Mouse (Mus musculus) gastrocnemius, adult 18-20 months (tissue): Measurements from ENCODE around the gene Pltp. TPM values are rescaled to one million over a fixed set of nuclear protein-coding genes. Genes with fewer than 3 reads are reported as not detected.
"Not testable (repeated sequence)": the region's sequence is repeated elsewhere in the genome, so short reads cannot be mapped to it uniquely, and the experiment has no call there.

Source experiments
- DNase-seq: peaks from one replicate; pipeline ENCODE4 v3.0.0; 2021; ENCODE audit warnings: low spot score
- total RNA-seq, 2 experiments: library from RNA; stranded (reverse); gene quantifications; 2 replicates each; pipeline ENCODE4 v1.2.3; 2021

Gene Pltp
- total RNA-seq, 2 experiments from 2014 or later, result 12.5 to 21.8 TPM

- DNase-seq, result no peak
These were observed 1.0 kb downstream of the Pltp start for GRCm38 (mm10) chr2:164856309-164857100.

- not testable (repeated sequence) for DNase-seq
These were observed 1.9 kb downstream of the Pltp start for GRCm38 (mm10) chr2:164855572-164855971.

GRCm38 (mm10) chr2:164850061-164850460 lies 7.5 kb downstream of the Pltp start:
- DNase-seq, result no peak

- no peak for DNase-seq
These were observed 11.7 kb downstream of the Pltp start for GRCm38 (mm10) chr2:164845782-164846181.

GRCm38 (mm10) chr2:164835164-164835563 lies 22.3 kb downstream of the Pltp start:
- no peak for DNase-seq

- peak; percentile 13 for DNase-seq
These were observed 23.0 kb downstream of the Pltp start for GRCm38 (mm10) chr2:164834531-164834930.

GRCm38 (mm10) chr2:164833314-164833959 lies 24.1 kb downstream of the Pltp start, which contains the start of gene Neurl2:
TSS of gene Neurl2 (minus strand) at chr2:164833456.
- peak; percentile 91 for DNase-seq

GRCm38 (mm10) chr2:164832748-164833301 lies 24.7 kb downstream of the Pltp start, which contains the start of gene Ctsa:
TSS of gene Ctsa (plus strand) at chr2:164832873.
- DNase-seq, result peak; percentile 83

- peak; percentile 10 for DNase-seq
These were observed 25.3 kb downstream of the Pltp start for GRCm38 (mm10) chr2:164832032-164832747.

GRCm38 (mm10) chr2:164831029-164831428 lies 26.5 kb downstream of the Pltp start:
- no peak for DNase-seq

- no peak for DNase-seq
These were observed 28.4 kb downstream of the Pltp start for GRCm38 (mm10) chr2:164829090-164829489.

- no peak for DNase-seq
These were observed 29.1 kb downstream of the Pltp start, which contains the start of gene Spata25 for GRCm38 (mm10) chr2:164828437-164828836. TSS of gene Spata25 (minus strand) at chr2:164828537.

GRCm38 (mm10) chr2:164827146-164827850 lies 30.2 kb downstream of the Pltp start:
- no peak for DNase-seq

- no peak for DNase-seq
These were observed 32.0 kb downstream of the Pltp start for GRCm38 (mm10) chr2:164825521-164825920.

- DNase-seq, result no peak
These were observed 33.5 kb downstream of the Pltp start for GRCm38 (mm10) chr2:164823969-164824368.

GRCm38 (mm10) chr2:164823181-164823585 lies 34.3 kb downstream of the Pltp start:
- no peak for DNase-seq

GRCm38 (mm10) chr2:164822636-164823165 lies 34.8 kb downstream of the Pltp start, which contains the start of gene Zswim1:
TSS of gene Zswim1 (plus strand) at chr2:164822686.
- DNase-seq, result peak; percentile 100

GRCm38 (mm10) chr2:164821060-164821459 lies 36.5 kb downstream of the Pltp start:
- DNase-seq, result no peak

- DNase-seq, result no peak
These were observed 39.8 kb downstream of the Pltp start for GRCm38 (mm10) chr2:164817703-164818102.

GRCm38 (mm10) chr2:164817206-164817605 lies 40.3 kb downstream of the Pltp start:
- no peak for DNase-seq

- DNase-seq, result no peak
These were observed 41.7 kb downstream of the Pltp start for GRCm38 (mm10) chr2:164815821-164816220.
